Mouse (Mus musculus): ENCODE results near the gene Aifm3. TPM values are rescaled to one million over a fixed set of nuclear protein-coding genes. Genes with fewer than 3 reads are reported as not detected.

Aifm3 gene
- polyA plus RNA-seq (2016; fragmentation: Nextera tagmentation; extraction: Ambion mirVana) = 2.2 and 3.7 TPM in 2 replicates

DNA sequence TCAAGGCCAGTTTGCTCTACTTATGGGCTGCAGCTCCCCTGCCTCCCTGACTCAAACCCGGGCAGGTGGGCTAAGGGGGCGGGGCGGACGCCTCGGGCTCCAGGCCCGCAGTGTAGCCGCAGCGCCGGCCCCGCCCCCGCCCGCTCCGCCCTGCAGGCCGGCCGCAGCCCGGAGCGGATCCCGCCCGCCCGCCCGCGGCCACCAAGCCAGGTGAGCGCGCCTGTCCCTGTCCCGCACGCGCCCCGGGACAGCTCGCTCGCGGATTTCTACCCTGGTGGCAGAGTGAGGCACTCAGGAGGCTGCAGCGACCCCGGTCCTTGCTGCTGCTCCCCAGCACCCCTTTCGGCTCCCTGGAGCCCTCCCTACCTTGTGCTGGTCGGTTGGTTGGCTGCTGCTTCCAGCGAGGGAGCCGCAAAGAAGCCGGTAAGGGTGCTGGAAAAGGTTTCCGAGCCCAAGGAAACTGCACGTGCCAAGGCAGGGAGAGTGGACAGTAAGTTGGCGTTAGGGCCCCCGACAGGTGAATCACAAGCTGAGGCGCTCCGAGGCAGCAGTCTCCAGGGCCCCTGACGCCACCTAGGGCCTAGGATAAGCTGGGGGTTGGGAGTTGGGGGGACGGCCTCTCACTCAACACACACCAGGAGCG, at the start of gene Aifm3:
Gene Aifm3 (plus strand): TSS at position 143 of the 643 bp plus-strand sequence.
- Histone ChIP-seq H3K4me3 (peak within 1 kb of the TSS; percentile 58), H3K27ac (no peak within 1 kb of the TSS), H3K27me3 (ENCODE audit: insufficient read depth, poor library complexity, severe bottlenecking) (peaks cover 23% of the 10 kb centered on the region), H3K36me3 (peaks cover 34% of the 10 kb centered on the region), H3K4me1 (replicated peaks) (peaks cover 13% of the 10 kb centered on the region), H3K9me3 (no peaks in the 10 kb centered on the region)
- WGBS = under 1% methylated on average over 47 of the region's 47 CpGs
- DNase-seq (ENCODE audit: low spot score) = peak; percentile 19

DNA sequence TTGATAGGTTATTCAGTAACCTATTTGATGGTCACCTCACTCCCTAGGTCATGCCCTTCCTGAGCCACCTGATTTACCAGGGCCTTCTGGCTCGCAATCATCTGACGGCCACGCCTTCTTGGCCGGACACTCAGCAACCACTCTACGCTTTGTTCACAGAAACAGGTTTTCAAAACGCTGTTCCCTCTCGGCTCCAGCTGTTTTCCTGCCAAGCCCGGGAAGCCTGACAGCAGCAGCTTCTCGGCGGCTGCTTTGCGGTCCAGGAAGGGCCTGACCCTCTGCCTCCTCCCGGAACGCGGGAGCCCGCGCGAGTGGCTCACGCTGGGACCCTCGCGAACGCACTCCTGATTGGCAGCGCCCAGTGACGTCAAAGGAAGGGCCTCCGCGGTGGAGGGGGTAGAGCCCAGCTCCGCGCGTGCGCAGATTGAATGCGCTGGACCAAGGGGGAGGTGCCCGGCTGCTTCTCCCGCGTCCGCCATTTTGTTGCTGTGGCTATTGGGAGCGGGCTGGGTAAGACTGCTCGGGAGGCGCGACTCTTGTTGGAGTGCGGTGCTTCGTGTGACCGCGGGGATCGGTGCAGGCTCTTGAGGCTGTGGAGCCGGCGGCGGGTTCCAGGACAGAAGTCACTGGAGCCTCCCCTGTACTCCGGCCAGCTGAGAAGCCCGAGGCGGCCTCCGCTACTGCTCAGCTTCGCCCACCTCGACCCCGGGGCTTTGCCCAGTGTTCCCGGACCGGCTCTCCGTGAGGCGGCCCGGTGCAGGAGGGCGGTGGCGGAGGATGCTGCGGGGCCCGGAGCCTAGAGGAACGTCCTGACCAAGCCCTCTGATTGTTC, 37.7 kb upstream of the Aifm3 start, which contains the start of gene Crkl:
Gene Crkl (plus strand): TSS at position 447 of the 832 bp plus-strand sequence.
- DNase-seq (ENCODE audit: low spot score) = peak; percentile 99

DNA sequence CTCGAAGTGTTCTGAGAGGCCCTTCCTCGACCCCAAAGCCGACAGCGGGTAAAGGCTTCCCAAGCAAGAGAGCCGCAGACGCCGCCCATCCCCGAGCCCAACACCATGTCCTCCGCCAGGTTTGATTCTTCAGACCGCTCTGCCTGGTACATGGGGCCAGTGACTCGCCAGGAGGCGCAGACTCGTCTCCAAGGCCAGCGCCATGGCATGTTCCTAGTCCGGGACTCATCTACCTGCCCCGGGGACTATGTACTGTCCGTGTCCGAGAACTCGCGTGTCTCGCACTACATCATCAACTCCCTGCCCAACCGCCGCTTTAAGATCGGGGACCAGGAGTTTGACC, 37.1 kb upstream of the Aifm3 start:
- no peak for DNase-seq (ENCODE audit: low spot score)
- no peaks in the 10 kb centered on the region for H3K9me3 ChIP-seq
- no peaks in the 10 kb centered on the region for H3K27me3 ChIP-seq (ENCODE audit: insufficient read depth, poor library complexity, severe bottlenecking)
- peaks cover 28% of the 10 kb centered on the region for H3K36me3 ChIP-seq
- peak overlapping the region; percentile 98 for H3K4me3 ChIP-seq
- under 1% methylated on average over 24 of the region's 24 CpGs for WGBS
- H3K4me1 ChIP-seq (replicated peaks) = peaks cover 31% of the 10 kb centered on the region
- H3K27ac ChIP-seq = peak overlapping the region; percentile 98

More for the DNA sequence above, 37.7 kb upstream of the Aifm3 start, which contains the start of gene Crkl:
- Histone ChIP-seq H3K9me3 (0 out of 2 replicates have a peak, but pooled peaks cover under 1% of the 10 kb centered on the region), H3K36me3 (peaks cover 22% of the 10 kb centered on the region), H3K4me1 (replicated peaks) (peaks cover 31% of the 10 kb centered on the region), H3K27me3 (ENCODE audit: insufficient read depth, poor library complexity, severe bottlenecking) (no peaks in the 10 kb centered on the region), H3K27ac (peak within 1 kb of the TSS; percentile 98), H3K4me3 (peak within 1 kb of the TSS; percentile 98)
- WGBS = under 1% methylated on average over 63 of the region's 63 CpGs

DNA sequence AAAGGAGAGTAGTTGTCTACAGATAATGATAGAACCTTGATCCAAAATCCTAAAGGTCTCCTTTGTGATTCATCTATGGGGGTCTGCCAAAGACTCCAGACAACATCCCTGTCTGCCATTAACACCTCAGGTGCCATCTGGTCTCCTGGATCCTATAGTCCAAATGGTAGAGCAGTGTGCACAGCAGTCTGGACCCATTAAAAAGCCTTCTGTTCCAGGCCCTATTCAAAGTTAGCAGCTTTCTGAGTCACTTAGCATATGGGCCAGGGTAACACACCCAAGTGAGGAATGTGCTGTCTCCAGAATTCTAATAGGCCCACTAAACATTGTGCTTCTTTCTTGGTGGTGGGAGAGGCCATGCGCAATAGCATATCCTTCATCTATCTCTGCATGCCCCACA, 32.5 kb upstream of the Aifm3 start:
- Histone ChIP-seq H3K4me3 (no peak overlapping the region), H3K4me1 (replicated peaks) (peaks cover 25% of the 10 kb centered on the region), H3K36me3 (peaks cover 73% of the 10 kb centered on the region), H3K9me3 (no peaks in the 10 kb centered on the region), H3K27me3 (ENCODE audit: insufficient read depth, poor library complexity, severe bottlenecking) (no peaks in the 10 kb centered on the region), H3K27ac (no peak overlapping the region)
- WGBS = 100% methylated on average over 1 of the region's 1 CpGs
- no peak for DNase-seq (ENCODE audit: low spot score)

DNA sequence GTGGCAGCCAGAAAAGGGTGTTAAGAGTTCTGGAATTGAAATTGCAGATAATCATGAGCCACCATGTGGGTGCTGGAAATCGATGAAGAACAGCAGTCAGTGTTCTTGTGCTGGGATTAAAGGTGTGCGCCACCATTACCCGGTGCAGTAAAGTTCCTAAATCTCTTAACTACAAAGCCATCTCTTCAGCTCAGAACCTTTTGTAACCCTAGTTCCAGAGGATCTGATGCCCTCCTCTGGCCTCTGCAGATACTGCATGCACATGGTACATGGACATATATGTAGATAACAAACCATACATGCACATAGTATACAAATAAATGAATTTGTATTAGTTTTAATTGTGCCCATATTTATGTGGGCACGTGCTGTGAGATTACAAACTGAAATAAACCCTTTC, 29.2 kb upstream of the Aifm3 start:
- Histone ChIP-seq H3K27me3 (ENCODE audit: insufficient read depth, poor library complexity, severe bottlenecking) (no peaks in the 10 kb centered on the region), H3K27ac (no peak overlapping the region), H3K9me3 (no peaks in the 10 kb centered on the region), H3K4me1 (replicated peaks) (peaks cover 4% of the 10 kb centered on the region), H3K4me3 (no peak overlapping the region), H3K36me3 (peaks cover 91% of the 10 kb centered on the region)
- 95% methylated on average over 4 of the region's 4 CpGs for WGBS
- peak; percentile 9 for DNase-seq (ENCODE audit: low spot score)

DNA sequence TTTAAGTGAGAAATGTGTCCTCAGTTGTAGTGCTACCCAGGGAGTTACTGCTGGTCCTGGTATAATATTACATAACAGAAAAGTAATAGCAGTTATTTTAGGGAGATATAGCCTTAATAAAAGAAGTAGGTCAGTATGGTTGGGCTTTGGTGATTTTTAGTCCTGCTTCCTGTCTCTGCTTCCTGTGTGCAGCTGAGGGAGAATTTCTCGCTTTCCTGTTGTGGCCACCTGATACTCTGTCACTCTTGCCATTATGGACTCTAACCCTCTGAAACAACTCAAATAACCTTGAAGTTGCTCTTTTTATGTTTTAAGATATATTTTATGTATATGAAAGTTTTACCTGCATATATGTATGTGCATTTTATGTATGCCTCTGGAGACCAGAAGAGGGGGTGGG, 27.8 kb upstream of the Aifm3 start:
- Histone ChIP-seq H3K27ac (no peak overlapping the region), H3K4me1 (replicated peaks) (no peaks in the 10 kb centered on the region), H3K4me3 (no peak overlapping the region), H3K9me3 (no peaks in the 10 kb centered on the region), H3K27me3 (ENCODE audit: insufficient read depth, poor library complexity, severe bottlenecking) (no peaks in the 10 kb centered on the region), H3K36me3 (peaks cover 77% of the 10 kb centered on the region)
- WGBS = 94% methylated on average over 1 of the region's 1 CpGs
- no peak for DNase-seq (ENCODE audit: low spot score)

DNA sequence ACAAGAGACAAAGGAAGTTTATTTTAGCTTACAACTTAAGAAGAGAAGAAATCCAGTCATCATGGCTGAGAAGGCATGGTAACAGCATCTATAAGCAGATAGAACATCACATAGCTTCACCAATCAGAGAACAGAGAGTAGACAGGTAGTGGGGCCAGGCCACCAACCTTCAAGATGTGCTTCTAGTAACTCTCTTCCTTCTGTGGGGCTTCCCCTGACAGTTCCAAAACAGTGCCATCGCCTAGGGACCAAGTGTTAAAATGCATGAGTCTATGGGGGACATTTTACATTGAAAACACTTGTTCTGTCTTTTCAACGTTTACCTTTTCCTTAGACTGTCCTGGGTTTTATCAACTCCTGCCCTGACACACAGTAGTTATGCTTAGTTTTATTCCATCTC, 26.2 kb upstream of the Aifm3 start:
- Histone ChIP-seq H3K36me3 (peaks cover 71% of the 10 kb centered on the region), H3K27me3 (ENCODE audit: insufficient read depth, poor library complexity, severe bottlenecking) (no peaks in the 10 kb centered on the region), H3K4me1 (replicated peaks) (no peaks in the 10 kb centered on the region), H3K4me3 (no peak overlapping the region), H3K9me3 (no peaks in the 10 kb centered on the region), H3K27ac (no peak overlapping the region)
- 94% methylated on average over 2 of the region's 2 CpGs for WGBS
- no peak for DNase-seq (ENCODE audit: low spot score)

DNA sequence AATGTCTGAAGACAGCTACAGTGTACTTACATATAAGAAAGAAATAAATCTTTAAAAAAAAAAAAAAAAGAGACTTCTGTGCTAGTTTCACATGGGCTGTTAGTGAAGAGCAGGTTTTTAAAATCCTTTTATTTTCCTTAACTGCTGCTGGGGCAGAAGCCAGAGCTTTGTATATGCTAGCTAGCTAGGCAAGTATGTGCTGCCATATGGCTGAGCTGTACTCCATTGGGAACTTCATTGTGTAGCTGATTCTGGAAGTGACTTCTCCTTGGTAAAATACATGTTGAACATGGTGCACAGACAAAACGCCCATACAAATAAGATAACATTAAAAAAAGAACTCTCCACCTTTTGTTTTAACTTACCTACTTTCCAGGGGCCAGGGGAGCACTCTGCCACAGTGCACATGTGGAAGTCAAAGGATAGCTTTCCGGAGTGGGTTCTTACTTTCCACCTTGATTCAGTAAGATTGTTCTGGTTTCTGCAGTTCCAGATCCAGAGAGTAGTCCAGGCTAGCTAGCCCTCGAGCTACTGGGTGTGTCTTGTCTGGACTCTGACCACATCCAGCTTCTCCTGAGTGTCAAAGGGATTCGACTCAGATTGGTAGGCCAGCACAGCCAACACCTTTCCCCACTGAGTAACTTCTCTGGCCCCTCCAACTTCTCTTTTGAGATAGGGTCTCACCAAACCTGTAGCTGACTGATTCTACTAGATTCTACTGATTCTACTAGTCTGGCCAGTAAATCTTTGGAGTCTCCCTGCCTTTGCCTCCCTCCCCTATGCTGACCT, 22.3 kb upstream of the Aifm3 start:
- no peaks in the 10 kb centered on the region for H3K9me3 ChIP-seq
- 92% methylated on average over 4 of the region's 4 CpGs for WGBS
- H3K4me1 ChIP-seq (replicated peaks) = no peaks in the 10 kb centered on the region
- peaks cover 70% of the 10 kb centered on the region for H3K36me3 ChIP-seq
- no peak overlapping the region for H3K4me3 ChIP-seq
- no peak overlapping the region for H3K27ac ChIP-seq
- DNase-seq (ENCODE audit: low spot score) = no peak
- H3K27me3 ChIP-seq (ENCODE audit: insufficient read depth, poor library complexity, severe bottlenecking) = no peaks in the 10 kb centered on the region

DNA sequence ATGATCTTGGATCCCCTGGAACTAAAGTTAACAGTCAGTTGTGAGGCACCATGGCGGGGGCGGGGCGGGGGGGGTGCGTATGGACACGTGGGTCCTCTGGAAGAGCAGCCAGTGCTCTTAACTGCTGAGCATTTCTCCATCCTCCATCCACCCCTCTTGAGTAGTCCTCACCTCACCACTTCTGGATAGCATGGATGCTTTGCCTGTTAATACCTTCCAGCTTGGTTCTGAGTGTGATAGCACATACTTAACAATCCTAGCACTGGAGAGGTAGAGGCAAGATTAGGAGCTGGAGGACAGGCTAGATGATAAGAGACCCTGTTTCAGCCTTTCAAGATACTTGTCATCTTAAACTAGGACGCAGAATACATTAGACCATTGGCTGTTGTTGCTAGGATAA, 16.9 kb upstream of the Aifm3 start:
- no peaks in the 10 kb centered on the region for H3K4me1 ChIP-seq (replicated peaks)
- WGBS = 88% methylated on average over 6 of the region's 6 CpGs
- H3K9me3 ChIP-seq = no peaks in the 10 kb centered on the region
- no peak overlapping the region for H3K4me3 ChIP-seq
- peaks cover 85% of the 10 kb centered on the region for H3K36me3 ChIP-seq
- no peak overlapping the region for H3K27ac ChIP-seq
- no peak for DNase-seq (ENCODE audit: low spot score)
- no peaks in the 10 kb centered on the region for H3K27me3 ChIP-seq (ENCODE audit: insufficient read depth, poor library complexity, severe bottlenecking)

DNA sequence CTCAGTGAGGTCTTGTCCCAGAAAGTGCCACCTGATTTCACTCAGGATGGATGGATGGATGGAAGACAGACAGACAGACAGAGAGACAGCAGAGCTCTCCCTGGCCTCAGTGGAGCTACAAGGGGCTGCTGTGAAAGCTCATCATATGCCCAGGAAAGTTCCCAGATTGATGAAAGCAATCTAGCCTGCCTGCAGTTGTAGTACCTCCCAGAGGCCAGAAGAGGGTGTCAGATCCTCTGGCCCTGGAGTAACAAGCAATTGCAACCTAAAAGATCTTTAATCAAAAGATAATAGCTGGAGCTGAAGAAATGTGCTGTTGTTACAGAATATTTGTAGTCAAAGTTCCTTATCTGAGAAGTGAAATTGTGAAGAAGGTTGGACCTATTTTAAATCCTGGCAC, 15.3 kb upstream of the Aifm3 start:
- Histone ChIP-seq H3K27ac (no peak overlapping the region), H3K4me3 (no peak overlapping the region), H3K4me1 (replicated peaks) (no peaks in the 10 kb centered on the region), H3K27me3 (ENCODE audit: insufficient read depth, poor library complexity, severe bottlenecking) (no peaks in the 10 kb centered on the region), H3K9me3 (no peaks in the 10 kb centered on the region), H3K36me3 (peaks cover 84% of the 10 kb centered on the region)
- peak; percentile 23 for DNase-seq (ENCODE audit: low spot score)

DNA sequence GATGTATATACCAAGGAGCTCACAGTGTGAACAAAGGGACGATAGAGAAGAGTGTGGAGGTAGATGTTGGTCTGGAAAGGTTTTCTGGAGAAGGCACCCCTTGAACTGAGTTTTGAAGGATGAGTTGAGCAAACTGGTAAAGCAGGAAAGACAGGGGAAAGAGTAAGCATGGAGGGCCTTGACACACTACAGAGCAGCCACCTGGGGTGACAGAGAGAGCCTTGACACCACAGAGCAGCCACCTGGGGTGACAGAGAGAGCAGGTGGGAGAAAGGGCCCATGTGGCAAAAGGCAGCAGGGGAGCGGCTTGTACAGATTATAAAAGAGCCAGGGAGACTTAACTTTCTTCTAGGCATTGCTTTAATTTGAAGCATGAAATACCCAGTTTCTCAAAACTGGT, 14.7 kb upstream of the Aifm3 start:
- 87% methylated on average over 2 of the region's 2 CpGs for WGBS
- H3K27ac ChIP-seq = no peak overlapping the region
- H3K9me3 ChIP-seq = no peaks in the 10 kb centered on the region
- no peaks in the 10 kb centered on the region for H3K4me1 ChIP-seq (replicated peaks)
- no peak for DNase-seq (ENCODE audit: low spot score)
- no peaks in the 10 kb centered on the region for H3K27me3 ChIP-seq (ENCODE audit: insufficient read depth, poor library complexity, severe bottlenecking)
- peaks cover 83% of the 10 kb centered on the region for H3K36me3 ChIP-seq
- no peak overlapping the region for H3K4me3 ChIP-seq

DNA sequence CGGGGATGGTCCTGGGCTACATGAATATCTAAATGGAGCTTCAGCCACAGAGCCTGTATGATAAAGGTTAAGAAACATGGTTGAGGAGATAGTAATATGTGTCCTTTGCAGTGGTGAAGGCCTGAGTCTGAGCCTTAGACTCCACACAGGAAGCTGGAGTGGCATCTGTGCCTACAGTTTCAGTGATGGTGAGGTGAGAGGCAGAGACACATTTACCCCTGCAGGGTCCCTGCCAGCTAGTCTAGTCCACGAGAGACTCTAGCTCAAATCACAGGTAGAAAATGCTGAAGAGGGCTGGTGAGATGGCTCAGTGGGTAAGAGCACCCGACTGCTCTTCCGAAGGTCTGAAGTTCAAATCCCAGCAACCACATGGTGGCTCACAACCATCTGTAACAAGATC, 14.1 kb upstream of the Aifm3 start:
- H3K36me3 ChIP-seq = peaks cover 83% of the 10 kb centered on the region
- 92% methylated on average over 4 of the region's 4 CpGs for WGBS
- no peak for DNase-seq (ENCODE audit: low spot score)

More for the DNA sequence above, 14.1 kb upstream of the Aifm3 start:
- Histone ChIP-seq H3K9me3 (no peaks in the 10 kb centered on the region), H3K27me3 (ENCODE audit: insufficient read depth, poor library complexity, severe bottlenecking) (no peaks in the 10 kb centered on the region), H3K27ac (no peak overlapping the region), H3K4me1 (replicated peaks) (no peaks in the 10 kb centered on the region), H3K4me3 (no peak overlapping the region)

Data from hindbrain, embryonic 10.5 days (tissue).